Mouse (Mus musculus) forebrain, embryonic 10.5 days (tissue): Measurements from ENCODE around the gene Adcyap1. TPM values are rescaled to one million over a fixed set of nuclear protein-coding genes. Genes with fewer than 3 reads are reported as not detected.

Experiments
- DNase-seq: peaks from one replicate; pipeline ENCODE4 v3.0.0-alpha.2; 2017; ENCODE audit warnings: low spot score; ENCODE audit errors: extremely low spot score
- H3K27ac ChIP-seq: fragments of 300-500 bp; sonication (generic); 2 replicates; pipeline ENCODE4 v1.5.1; 2016; ENCODE audit warnings: mild to moderate bottlenecking
- H3K27me3 ChIP-seq: fragments of 300-500 bp; sonication (generic); 2 replicates; pipeline ENCODE4 v1.6.1; 2016; ENCODE audit warnings: mild to moderate bottlenecking; ENCODE audit not compliant: poor library complexity, severe bottlenecking
- H3K36me3 ChIP-seq: fragments of 300-500 bp; sonication (generic); replicated peaks from 2 replicates; pipeline ENCODE4 v1.6.1; 2016; ENCODE audit warnings: mild to moderate bottlenecking, moderate library complexity
- H3K4me1 ChIP-seq: fragments of 300-500 bp; sonication (generic); 2 replicates; pipeline ENCODE4 v1.6.1; 2016
- H3K4me3 ChIP-seq: fragments of 300-500 bp; sonication (generic); 2 replicates; pipeline ENCODE4 v1.5.1; 2016; ENCODE audit warnings: mild to moderate bottlenecking, moderate library complexity
- H3K9me3 ChIP-seq: fragments of 300-500 bp; sonication (generic); 2 replicates; pipeline ENCODE4 v1.6.1; 2016; ENCODE audit warnings: mild to moderate bottlenecking, moderate library complexity
- WGBS: fragments of 180-500 bp; shearing (Covaris S2); methylation state at CpG from one replicate; pipeline ENCODE4 v1.1.7; 2016; 5-methylcytosine and 5-hydroxymethylcytosine counted together
- polyA plus RNA-seq: library from polyadenylated mRNA; unstranded; fragments of >200 nt; fragmentation: Nextera tagmentation; extraction: Ambion mirVana; gene quantifications from 2 replicates; pipeline ENCODE4 v1.2.1, GENCODE M21; 2016

Gene Adcyap1
- polyA plus RNA-seq, 1 experiment from 2014 or later = 1.2 TPM

GRCm38 (mm10) chr17:93217785-93218184 is 19.0 kb downstream of the Adcyap1 start:
- no peaks in the 10 kb centered on the region for H3K36me3 ChIP-seq
- no peak for DNase-seq
- no peaks in the 10 kb centered on the region for H3K27me3 ChIP-seq
- no peak overlapping the region for H3K27ac ChIP-seq
- H3K4me1 ChIP-seq = no peaks in the 10 kb centered on the region
- H3K4me3 ChIP-seq = no peak overlapping the region
- WGBS = 93% methylated on average over 6 of the region's 6 CpGs
- no peaks in the 10 kb centered on the region for H3K9me3 ChIP-seq

DNA sequence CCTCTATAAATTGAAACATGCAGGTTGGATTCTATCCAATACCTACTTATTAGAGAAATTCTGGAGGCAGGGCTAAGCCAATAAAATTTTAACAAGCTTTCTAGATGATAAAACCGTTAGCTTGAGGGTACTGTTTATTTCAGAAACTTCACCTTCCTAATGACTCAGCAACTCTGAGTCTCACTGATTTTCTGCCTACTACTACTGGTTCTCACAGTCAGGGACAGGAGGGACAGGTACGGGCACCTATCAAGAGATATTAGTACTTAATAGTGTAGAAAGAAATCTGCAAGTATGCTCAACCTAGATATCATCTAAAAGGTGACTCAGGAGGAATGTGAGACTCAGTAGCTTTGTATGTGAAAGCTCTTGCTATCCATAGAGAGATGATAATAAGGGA is 19.8 kb downstream of the Adcyap1 start:
- H3K4me1 ChIP-seq = no peaks in the 10 kb centered on the region
- H3K4me3 ChIP-seq = no peak overlapping the region
- H3K9me3 ChIP-seq = no peaks in the 10 kb centered on the region
- H3K27ac ChIP-seq = no peak overlapping the region
- no peaks in the 10 kb centered on the region for H3K27me3 ChIP-seq
- DNase-seq = no peak
- 86% methylated on average over 2 of the region's 2 CpGs for WGBS
- no peaks in the 10 kb centered on the region for H3K36me3 ChIP-seq

- H3K27ac ChIP-seq = no peak overlapping the region
- no peaks in the 10 kb centered on the region for H3K27me3 ChIP-seq
- no peaks in the 10 kb centered on the region for H3K36me3 ChIP-seq
- no peaks in the 10 kb centered on the region for H3K4me1 ChIP-seq
- no peaks in the 10 kb centered on the region for H3K9me3 ChIP-seq
- no peak for DNase-seq
- no peak overlapping the region for H3K4me3 ChIP-seq
Measured at GRCm38 (mm10) chr17:93237355-93237754, 38.5 kb downstream of the Adcyap1 start.
